ENCODE assay signal across 8 mouse cellular contexts in genomic region chr14:21994061-21994990, GRCm38 (mm10). TPM values are rescaled to one million over a fixed set of nuclear protein-coding genes. Genes with fewer than 3 reads are reported as not detected.
DNase-seq lines count a peak whose midpoint lies in the region; ATAC-seq lines count a peak whose summit lies in the region.

No protein-coding gene starts in this region.

- peak; percentile 88 for DNase-seq in NIH3T3 (ENCODE audit: low read depth)
- DNase-seq in adrenal gland, postnatal 25 days, result peak; percentile 54
- DNase-seq in kidney, postnatal 36 days, result peak; percentile 62 to 72
- DNase-seq in midbrain, embryonic 10.5 days (ENCODE audit: low spot score), result peak; percentile 52
- DNase-seq in c-Kit-positive CD71-positive TER-119-positive erythroid progenitor cells, embryonic 14.5 days (ENCODE audit: low spot score), result no peak
- no peak for DNase-seq in cerebellum, postnatal 25 days
- DNase-seq in frontal cortex, adult 2 months (ENCODE audit: extremely low spot score in 1 of 2, low spot score in 1 of 2), result no peak

- peak overlapping the region; percentile 94 for H3K27ac ChIP-seq in midbrain, embryonic 10.5 days (replicated peaks)

- no peaks in the 10 kb centered on the region for H3K9me3 ChIP-seq in midbrain, embryonic 10.5 days (replicated peaks)

- peaks cover 63% of the 10 kb centered on the region for H3K4me1 ChIP-seq in midbrain, embryonic 10.5 days

- no peaks in the 10 kb centered on the region for H3K36me3 ChIP-seq in midbrain, embryonic 10.5 days

- H3K4me3 ChIP-seq in midbrain, embryonic 10.5 days, result peak overlapping the region; percentile 85

- ATAC-seq in granulocyte monocyte progenitor cell, adult 5-6 weeks (replicated peaks; ENCODE audit: poor library complexity, severe bottlenecking), result peak; percentile 7

- under 1% methylated on average over 44 of the region's 44 CpGs for WGBS in midbrain, embryonic 10.5 days

- peaks cover 65% of the 10 kb centered on the region for H3K27me3 ChIP-seq in midbrain, embryonic 10.5 days (ENCODE audit: low read depth, poor library complexity, severe bottlenecking)

RNA-seq across cellular contexts. Expression of gene Zfp503, which starts 4.9 kb away (rescaled TPM):
- 27.5 and 33.3 TPM in 2 replicates for total RNA-seq in adrenal gland, postnatal 25 days (2021)
- not detected in 2 replicates for total RNA-seq in granulocyte monocyte progenitor cell, adult 5-6 weeks (2014; fragmentation: Nextera tagmentation)
- 0.04 and 0.05 TPM in 2 replicates for total RNA-seq in granulocyte monocyte progenitor cell, adult 5-6 weeks (2017)
- polyA plus RNA-seq in midbrain, embryonic 10.5 days (2016; fragmentation: Nextera tagmentation; extraction: Ambion mirVana), result 11.2 and 13.0 TPM in 2 replicates
- polyA plus RNA-seq in frontal cortex, adult 2 months (2012; rRNA removed), result 1.2 and 1.4 TPM in 2 replicates

RNA-seq across cellular contexts. Expression of gene Lrmda, which starts 25.2 kb away (rescaled TPM):
- 5.0 and 5.6 TPM in 2 replicates for total RNA-seq in adrenal gland, postnatal 25 days (2021)
- total RNA-seq in granulocyte monocyte progenitor cell, adult 5-6 weeks (2014; fragmentation: Nextera tagmentation), result 30.9 and 34.8 TPM in 2 replicates
- 19.3 and 23.4 TPM in 2 replicates for total RNA-seq in granulocyte monocyte progenitor cell, adult 5-6 weeks (2017)
- polyA plus RNA-seq in midbrain, embryonic 10.5 days (2016; fragmentation: Nextera tagmentation; extraction: Ambion mirVana), result 0.38 TPM in 1 of 2 replicates, not detected in the other
- polyA plus RNA-seq in frontal cortex, adult 2 months (2012; rRNA removed), result 0.14 and 0.53 TPM in 2 replicates

Comparison
In these comparisons a context has a peak if more than half of its experiments do, and no peak if none do; other contexts are left out.
1. DNase-seq: peak in NIH3T3 (single experiment), adrenal gland, postnatal 25 days (single experiment), kidney, postnatal 36 days (2 of 2) and midbrain, embryonic 10.5 days (single experiment); none in c-Kit-positive CD71-positive TER-119-positive erythroid progenitor cells, embryonic 14.5 days (single experiment), cerebellum, postnatal 25 days (0 of 2) and frontal cortex, adult 2 months (0 of 2).
2. RNA of gene Zfp503, which starts 4.9 kb away (total RNA-seq): 27.5 to 33.3 TPM in adrenal gland, postnatal 25 days; 0.04 to 0.05 TPM in granulocyte monocyte progenitor cell, adult 5-6 weeks; every median in the first group is over 10 times any median in the second.